Mouse (Mus musculus): ENCODE data around the gene Pgm5.
A peak's percentile ranks its signal among the peaks of the same experiment; 100 is the strongest.

Pgm5 gene

GRCm38 (mm10) chr19:24667527-24667926 lies 194.1 kb downstream of the Pgm5 start:
- DNase-seq (ENCODE audit: low read depth, low spot score): no peak

GRCm38 (mm10) chr19:24665771-24666170 lies 195.9 kb downstream of the Pgm5 start:
- no peak for DNase-seq (ENCODE audit: low read depth, low spot score)

- DNase-seq (ENCODE audit: low read depth, low spot score): no peak
Measured at GRCm38 (mm10) chr19:24662346-24662745, 199.3 kb downstream of the Pgm5 start.

- DNase-seq (ENCODE audit: low read depth, low spot score): no peak
Measured at GRCm38 (mm10) chr19:24656981-24657380, 204.7 kb downstream of the Pgm5 start.

- DNase-seq (ENCODE audit: low read depth, low spot score): no peak
Measured at GRCm38 (mm10) chr19:24653230-24653799, 208.3 kb downstream of the Pgm5 start.

- DNase-seq (ENCODE audit: low read depth, low spot score): no peak
Measured at GRCm38 (mm10) chr19:24652342-24653019, 209.2 kb downstream of the Pgm5 start.

GRCm38 (mm10) chr19:24651595-24651994 lies 210.1 kb downstream of the Pgm5 start:
- no peak for DNase-seq (ENCODE audit: low read depth, low spot score)

GRCm38 (mm10) chr19:24650428-24650827 lies 211.2 kb downstream of the Pgm5 start:
- DNase-seq (ENCODE audit: low read depth, low spot score): no peak

- DNase-seq (ENCODE audit: low read depth, low spot score): no peak
Measured at GRCm38 (mm10) chr19:24648016-24648415, 213.6 kb downstream of the Pgm5 start.

- DNase-seq (ENCODE audit: low read depth, low spot score): no peak
Measured at GRCm38 (mm10) chr19:24646162-24646829, 215.4 kb downstream of the Pgm5 start.

GRCm38 (mm10) chr19:24644971-24645370 lies 216.7 kb downstream of the Pgm5 start:
- no peak for DNase-seq (ENCODE audit: low read depth, low spot score)

GRCm38 (mm10) chr19:24640982-24641381 lies 220.7 kb downstream of the Pgm5 start:
- no peak for DNase-seq (ENCODE audit: low read depth, low spot score)

GRCm38 (mm10) chr19:24637988-24638387 lies 223.7 kb downstream of the Pgm5 start:
- no peak for DNase-seq (ENCODE audit: low read depth, low spot score)

GRCm38 (mm10) chr19:24636616-24637015 lies 225.0 kb downstream of the Pgm5 start:
- no peak for DNase-seq (ENCODE audit: low read depth, low spot score)

GRCm38 (mm10) chr19:24634602-24635001 lies 227.1 kb downstream of the Pgm5 start:
- DNase-seq (ENCODE audit: low read depth, low spot score): peak; percentile 89
